In the genomic region with DNA sequence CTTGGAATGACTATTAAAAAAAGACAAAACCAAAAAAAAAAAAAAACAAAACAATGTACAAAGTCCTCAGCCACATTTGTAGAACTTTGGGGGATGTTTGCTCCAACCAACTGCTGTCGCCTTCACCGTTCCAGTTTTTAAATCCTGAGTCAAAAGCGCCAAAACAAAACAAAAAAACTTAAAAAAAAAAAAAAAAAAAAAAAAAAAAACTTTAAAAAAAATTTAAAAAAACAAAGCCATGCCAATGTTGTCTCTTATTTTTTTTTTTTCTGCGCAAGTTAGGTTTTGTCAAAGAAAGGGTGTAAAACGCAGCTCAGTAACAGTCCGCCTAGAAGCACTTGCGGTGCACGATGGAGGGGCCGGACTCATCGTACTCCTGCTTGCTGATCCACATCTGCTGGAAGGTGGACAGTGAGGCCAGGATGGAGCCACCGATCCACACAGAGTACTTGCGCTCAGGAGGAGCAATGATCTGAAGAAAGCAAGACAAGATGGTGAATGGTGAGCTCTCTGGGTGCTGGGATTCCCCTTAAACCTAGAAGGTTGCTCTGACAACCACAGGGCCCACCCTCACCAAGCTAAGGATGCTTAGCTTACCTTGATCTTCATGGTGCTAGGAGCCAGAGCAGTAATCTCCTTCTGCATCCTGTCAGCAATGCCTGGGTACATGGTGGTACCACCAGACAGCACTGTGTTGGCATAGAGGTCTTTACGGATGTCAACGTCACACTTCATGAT, we compare ENCODE assay signal across 8 mouse cellular contexts. TPM values are rescaled to one million over a fixed set of nuclear protein-coding genes. Genes with fewer than 3 reads are reported as not detected.
A peak's percentile ranks its signal among the peaks of the same experiment; 100 is the strongest.
DNase-seq lines count a peak whose midpoint lies in the region; ATAC-seq and TF ChIP-seq lines count a peak whose summit lies in the region.

No protein-coding gene starts in this region.

- H3K4me3 ChIP-seq in kidney, postnatal 0 days (replicated peaks; ENCODE audit: low read depth, low read length): peak overlapping the region; percentile 84
- peak overlapping the region; percentile 77 to 100 for H3K4me3 ChIP-seq in heart, embryonic 14.5 days (ENCODE audit: control insufficient read depth in 1 of 2, insufficient read depth in 1 of 2, low read depth in 1 of 2, low read length in 2 of 2)
- H3K4me3 ChIP-seq in liver, embryonic 16.5 days (ENCODE audit: low read depth, low read length): peak overlapping the region; percentile 99

- no peak for ATAC-seq in kidney, postnatal 0 days (replicated peaks; ENCODE audit: low FRiP score, low read depth)
- ATAC-seq in heart, embryonic 14.5 days (ENCODE audit: insufficient number of reproducible peaks, insufficient read depth, low FRiP score, low read depth): no peak
- ATAC-seq in liver, embryonic 16.5 days (ENCODE audit: low read depth): no peak
- no peak for ATAC-seq in frontal cortex, adult (ENCODE audit: low TSS enrichment)

- peak overlapping the region; percentile 42; the same call in 1 of the 2 replicates for H3K27ac ChIP-seq in kidney, postnatal 0 days
- H3K27ac ChIP-seq in heart, embryonic 14.5 days (replicated peaks in 1 of 2; ENCODE audit: control insufficient read depth in 1 of 2, insufficient read depth in 1 of 2, low read depth in 2 of 2, low read length in 2 of 2): peak overlapping the region; percentile 99 to 100; a peak in 3 of 4 replicates
- H3K27ac ChIP-seq in liver, embryonic 16.5 days (ENCODE audit: low read length): no peak overlapping the region

- no peaks in the 10 kb centered on the region for H3K9me3 ChIP-seq in kidney, postnatal 0 days (replicated peaks; ENCODE audit: low read length)
- no peaks in the 10 kb centered on the region for H3K9me3 ChIP-seq in heart, embryonic 14.5 days (ENCODE audit: control insufficient read depth, low read length)
- no peaks in the 10 kb centered on the region for H3K9me3 ChIP-seq in liver, embryonic 16.5 days (replicated peaks; ENCODE audit: control insufficient read depth, low read length)

- peak overlapping the region; percentile 65 for H3K4me2 ChIP-seq in kidney, postnatal 0 days (ENCODE audit: low read length)
- peak overlapping the region; percentile 91 for H3K4me2 ChIP-seq in heart, embryonic 14.5 days (ENCODE audit: low read length)
- peak overlapping the region; percentile 71 for H3K4me2 ChIP-seq in liver, embryonic 16.5 days (ENCODE audit: low read depth, low read length)

- WGBS in kidney, postnatal 0 days: 59% methylated on average over 14 of the region's 14 CpGs
- 62% methylated on average over 14 of the region's 14 CpGs for WGBS in heart, embryonic 14.5 days
- 81% methylated on average over 14 of the region's 14 CpGs for WGBS in liver, embryonic 16.5 days (ENCODE audit: insufficient replicate concordance)

- no peaks in the 10 kb centered on the region for H3K27me3 ChIP-seq in kidney, postnatal 0 days (ENCODE audit: insufficient read depth, low read length)
- no peaks in the 10 kb centered on the region for H3K27me3 ChIP-seq in heart, embryonic 14.5 days (ENCODE audit: control insufficient read depth, insufficient read depth, low read length)
- H3K27me3 ChIP-seq in liver, embryonic 16.5 days (ENCODE audit: control insufficient read depth, insufficient read depth, low read depth, low read length): no peaks in the 10 kb centered on the region

- H3K4me1 ChIP-seq in kidney, postnatal 0 days (replicated peaks; ENCODE audit: insufficient read depth, low read length): peaks cover 17% of the 10 kb centered on the region
- H3K4me1 ChIP-seq in heart, embryonic 14.5 days (ENCODE audit: control insufficient read depth in 2 of 2, insufficient read depth in 2 of 2, low read length in 2 of 2): peaks cover 17 to 29% of the 10 kb centered on the region in 2 experiments
- H3K4me1 ChIP-seq in liver, embryonic 16.5 days (ENCODE audit: control insufficient read depth, low read depth, low read length): peaks cover 30% of the 10 kb centered on the region

- H3K9ac ChIP-seq in kidney, postnatal 0 days (ENCODE audit: low read depth, low read length): peak overlapping the region; percentile 98; the same call in 1 of the 2 replicates
- peak overlapping the region; percentile 100 for H3K9ac ChIP-seq in heart, embryonic 14.5 days (ENCODE audit: low read length)
- no peak overlapping the region; the same call in 1 of the 2 replicates for H3K9ac ChIP-seq in liver, embryonic 16.5 days (ENCODE audit: low read depth, low read length)

- TF ChIP-seq CTCF in kidney, postnatal 0 days (IDR thresholded peaks at IDR 0.05; ENCODE audit: low read depth): no peak

- H3K36me3 ChIP-seq in kidney, postnatal 0 days (ENCODE audit: insufficient read depth, low read length): peaks cover 51% of the 10 kb centered on the region
- H3K36me3 ChIP-seq in heart, embryonic 14.5 days (ENCODE audit: control insufficient read depth, insufficient read depth, low read length): peaks cover 69% of the 10 kb centered on the region
- peaks cover 52% of the 10 kb centered on the region for H3K36me3 ChIP-seq in liver, embryonic 16.5 days (ENCODE audit: control insufficient read depth, insufficient read depth)

- DNase-seq in kidney, postnatal 0 days (ENCODE audit: low spot score): no peak
- DNase-seq in kidney, adult 8-10 months: no peak
- peak; percentile 19 for DNase-seq in Muller cell, postnatal 12 days (ENCODE audit: inconsistent ontology term)
- DNase-seq in adrenal gland, adult 2 months: no peak
- DNase-seq in layer of hippocampus, adult 18-20 months (ENCODE audit: low spot score in 2 of 2): no peak

RNA-seq across cellular contexts. Expression of gene Actb, which starts 2.9 kb away (rescaled TPM):
- 14,836 and 15,514 TPM in 2 replicates for polyA plus RNA-seq in kidney, postnatal 0 days (2015; fragmentation: Nextera tagmentation; extraction: Ambion mirVana)
- 5,159 and 5,554 TPM in 2 replicates for polyA plus RNA-seq in heart, embryonic 14.5 days (2014; fragmentation: Nextera tagmentation; extraction: Ambion mirVana)
- polyA plus RNA-seq in liver, embryonic 16.5 days (2015; fragmentation: Nextera tagmentation; extraction: Ambion mirVana): 6,197 and 6,568 TPM in 2 replicates
- total RNA-seq in adrenal gland, adult 2 months (2021): 1,000 to 10,000 TPM; 3,681 to 3,786 TPM
- polyA plus RNA-seq in adrenal gland, adult 2 months (2012; rRNA removed): 3,805 and 4,221 TPM in 2 replicates
- 1,000 to 10,000 TPM; 3,167 to 3,215 TPM for total RNA-seq in layer of hippocampus, adult 18-20 months (2021)

RNA-seq across cellular contexts. Expression of gene Fbxl18, which starts 8.4 kb away (rescaled TPM):
- polyA plus RNA-seq in kidney, postnatal 0 days (2015; fragmentation: Nextera tagmentation; extraction: Ambion mirVana): 9.6 and 9.9 TPM in 2 replicates
- 5.5 and 7.2 TPM in 2 replicates for polyA plus RNA-seq in heart, embryonic 14.5 days (2014; fragmentation: Nextera tagmentation; extraction: Ambion mirVana)
- 2.7 TPM in 2 replicates for polyA plus RNA-seq in liver, embryonic 16.5 days (2015; fragmentation: Nextera tagmentation; extraction: Ambion mirVana)
- total RNA-seq in adrenal gland, adult 2 months (2021): 10 to 100 TPM in 1 of 2 experiments, 1 to 10 TPM in 1; 9.6 to 11.4 TPM
- polyA plus RNA-seq in adrenal gland, adult 2 months (2012; rRNA removed): 42.3 and 44.3 TPM in 2 replicates
- total RNA-seq in layer of hippocampus, adult 18-20 months (2021): 10 to 100 TPM; 33.9 to 37.6 TPM

RNA-seq across cellular contexts. Expression of gene Fscn1, which starts 56.5 kb away (rescaled TPM):
- 175 and 205 TPM in 2 replicates for polyA plus RNA-seq in kidney, postnatal 0 days (2015; fragmentation: Nextera tagmentation; extraction: Ambion mirVana)
- polyA plus RNA-seq in heart, embryonic 14.5 days (2014; fragmentation: Nextera tagmentation; extraction: Ambion mirVana): 120 and 124 TPM in 2 replicates
- 19.6 and 20.4 TPM in 2 replicates for polyA plus RNA-seq in liver, embryonic 16.5 days (2015; fragmentation: Nextera tagmentation; extraction: Ambion mirVana)
- 10 to 100 TPM; 24.6 to 42.9 TPM for total RNA-seq in adrenal gland, adult 2 months (2021)
- polyA plus RNA-seq in adrenal gland, adult 2 months (2012; rRNA removed): 129 and 134 TPM in 2 replicates
- total RNA-seq in layer of hippocampus, adult 18-20 months (2021): 100 to 1,000 TPM; 165 to 188 TPM
